Mouse (Mus musculus) testis, adult 2 months (tissue): Measurements from ENCODE around the gene Adal.

ENCODE experiments used
- CTCF ChIP-seq: fragments of 200-500 bp; IDR thresholded peaks from 2 replicates; pipeline ENCODE4 v1.5.1; 2012; ENCODE audit warnings: low read depth, mild to moderate bottlenecking, inconsistent platforms, low read length, moderate library complexity; ENCODE audit not compliant: control insufficient read depth, insufficient read depth, insufficient replicate concordance
- POLR2A ChIP-seq: fragments of 200-500 bp; IDR thresholded peaks from 2 replicates; pipeline ENCODE4 v1.6.1; 2012; ENCODE audit warnings: low read depth, mild to moderate bottlenecking, inconsistent platforms, low read length, moderate library complexity; ENCODE audit not compliant: control insufficient read depth

GRCm38 (mm10) chr2:121170980-121171742 lies 30.9 kb downstream of the Adal start, which contains the start of gene Zscan29:
- TF ChIP-seq CTCF (no peak), POLR2A (peak; percentile 55)
